Mouse (Mus musculus) liver, embryonic 13.5 days (tissue): ENCODE measurements around the gene Ptpn3. TPM values are rescaled to one million over a fixed set of nuclear protein-coding genes. Genes with fewer than 3 reads are reported as not detected.
A peak's percentile ranks its signal among the peaks of the same experiment; 100 is the strongest.

ENCODE experiments used
- ATAC-seq: fragments of 200-750 bp; cut with Nextera tagmentation; 2 replicates; pipeline ENCODE4 v1.8.0; 2017; ENCODE audit warnings: low read depth, mild to moderate bottlenecking, moderate number of reproducible peaks, moderate library complexity
- DNase-seq: peaks from one replicate; pipeline ENCODE4 v3.0.0; 2022
- H3K27ac ChIP-seq: fragments of 300-500 bp; sonication (generic); 2 replicates; pipeline ENCODE4 v1.5.1; 2015; ENCODE audit warnings: moderate library complexity, mild to moderate bottlenecking, inconsistent platforms
- H3K27me3 ChIP-seq: fragments of 300-500 bp; sonication (generic); 2 replicates; pipeline ENCODE4 v1.6.1; 2015; ENCODE audit warnings: mild to moderate bottlenecking, inconsistent platforms
- H3K36me3 ChIP-seq: fragments of 300-500 bp; sonication (generic); 2 replicates; pipeline ENCODE4 v1.6.1; 2015; ENCODE audit warnings: mild to moderate bottlenecking, inconsistent platforms
- H3K4me1 ChIP-seq: fragments of 300-500 bp; sonication (generic); replicated peaks from 2 replicates; pipeline ENCODE4 v1.6.1; 2015; ENCODE audit warnings: inconsistent platforms
- H3K4me2 ChIP-seq: fragments of 300-500 bp; sonication (generic); 2 replicates; pipeline ENCODE4 v1.6.1; 2015; ENCODE audit warnings: inconsistent platforms, mild to moderate bottlenecking, moderate library complexity
- H3K4me3 ChIP-seq: fragments of 300-500 bp; sonication (generic); replicated peaks from 2 replicates; pipeline ENCODE4 v1.5.1; 2015; ENCODE audit warnings: mild to moderate bottlenecking, inconsistent platforms
- H3K9ac ChIP-seq: fragments of 300-500 bp; sonication (generic); 2 replicates; pipeline ENCODE4 v1.6.1; 2015; ENCODE audit warnings: mild to moderate bottlenecking, inconsistent platforms
- H3K9me3 ChIP-seq: fragments of 300-500 bp; sonication (generic); replicated peaks from 2 replicates; pipeline ENCODE4 v1.6.1; 2016; ENCODE audit warnings: inconsistent platforms
- WGBS: fragments of 180-500 bp; shearing (Covaris S2); methylation state at CpG from one replicate; pipeline ENCODE4 v1.1.7; 2015; ENCODE audit not compliant: insufficient replicate concordance; 5-methylcytosine and 5-hydroxymethylcytosine counted together
- polyA plus RNA-seq: library from polyadenylated mRNA; unstranded; fragments of >200 nt; fragmentation: Nextera tagmentation; extraction: Ambion mirVana; gene quantifications from 2 replicates; pipeline ENCODE4 v1.2.1, GENCODE M21; 2015

Ptpn3 gene
- polyA plus RNA-seq, 1 experiment from 2014 or later, result 0.36 TPM

DNA sequence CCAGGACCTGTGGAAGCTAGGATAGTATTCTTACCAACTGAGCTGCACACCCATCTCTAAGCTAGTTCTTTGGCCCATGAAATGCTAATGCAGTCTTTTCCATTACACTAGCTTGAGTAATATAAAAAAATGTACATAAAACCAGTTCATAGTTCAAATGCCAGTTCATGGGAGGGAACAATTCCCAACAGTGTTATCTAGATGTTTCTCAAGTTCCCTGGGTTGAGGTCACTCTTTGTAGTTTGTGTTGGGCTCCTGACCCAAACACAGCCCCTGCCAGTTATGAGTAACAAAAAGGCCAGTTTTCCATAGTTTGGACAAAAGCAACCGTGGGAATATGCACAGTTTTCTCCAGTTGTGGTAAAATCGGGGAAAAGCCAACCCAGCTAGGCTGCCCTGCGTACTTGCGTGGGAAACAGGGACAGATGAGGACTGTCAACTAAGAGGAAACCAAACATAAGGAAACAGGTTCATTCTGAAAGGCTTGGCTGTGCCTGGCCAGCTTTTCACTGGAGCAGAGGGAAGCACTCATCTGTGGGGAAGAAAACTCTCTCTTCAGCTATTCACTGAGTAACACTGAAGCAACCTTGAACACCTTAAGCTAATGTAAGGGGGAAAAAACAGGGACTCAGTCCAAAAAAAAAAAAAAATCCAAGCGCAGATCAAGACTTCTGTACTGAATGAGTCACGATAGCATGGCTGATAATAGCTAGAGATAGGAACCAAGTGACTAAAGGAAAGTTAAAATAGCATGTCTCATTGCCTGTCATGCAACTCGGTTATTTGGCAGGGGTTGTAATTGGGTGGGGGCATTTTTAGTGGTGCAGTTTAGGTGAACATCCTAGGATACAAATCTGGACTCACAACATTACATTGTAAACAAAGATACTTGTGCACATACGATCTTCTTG is 10.9 kb upstream of the Ptpn3 start:
- Histone ChIP-seq H3K9me3 (no peaks in the 10 kb centered on the region), H3K4me1 (no peaks in the 10 kb centered on the region; the same call in 1 of the 2 replicates), H3K4me2 (no peak overlapping the region), H3K27ac (no peak overlapping the region), H3K4me3 (no peak overlapping the region), H3K27me3 (peaks cover 2% of the 10 kb centered on the region; the same call in 1 of the 2 replicates), H3K9ac (no peak overlapping the region), H3K36me3 (no peaks in the 10 kb centered on the region)
- DNase-seq, result no peak
- 49% methylated on average over 8 of the region's 8 CpGs for WGBS
- no peak for ATAC-seq

DNA sequence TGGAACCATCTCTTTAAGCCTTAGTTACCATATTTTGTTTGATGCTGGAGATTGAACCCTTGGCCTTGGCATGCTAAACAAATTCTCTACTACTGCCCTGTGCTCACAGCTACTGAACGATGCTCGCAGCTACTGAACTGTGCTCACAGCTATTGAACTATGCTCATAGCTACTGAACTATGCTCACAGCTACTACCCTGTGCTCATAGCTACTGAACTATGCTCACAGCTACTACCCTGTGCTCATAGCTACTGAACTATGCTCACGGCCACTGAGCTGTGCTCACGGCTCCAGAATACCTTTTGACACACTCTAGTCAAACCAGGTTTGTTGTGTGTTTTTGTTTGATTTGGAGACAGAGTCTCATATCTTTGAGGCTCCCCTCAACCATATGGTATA is 10.1 kb upstream of the Ptpn3 start:
- 64% methylated on average over 4 of the region's 4 CpGs for WGBS
- Histone ChIP-seq H3K36me3 (no peaks in the 10 kb centered on the region), H3K9me3 (no peaks in the 10 kb centered on the region), H3K27ac (no peak overlapping the region), H3K9ac (no peak overlapping the region), H3K4me1 (no peaks in the 10 kb centered on the region; the same call in 1 of the 2 replicates), H3K4me3 (no peak overlapping the region), H3K4me2 (no peak overlapping the region), H3K27me3 (peaks cover 2% of the 10 kb centered on the region; the same call in 1 of the 2 replicates)
- ATAC-seq (no peak), DNase-seq (no peak)

DNA sequence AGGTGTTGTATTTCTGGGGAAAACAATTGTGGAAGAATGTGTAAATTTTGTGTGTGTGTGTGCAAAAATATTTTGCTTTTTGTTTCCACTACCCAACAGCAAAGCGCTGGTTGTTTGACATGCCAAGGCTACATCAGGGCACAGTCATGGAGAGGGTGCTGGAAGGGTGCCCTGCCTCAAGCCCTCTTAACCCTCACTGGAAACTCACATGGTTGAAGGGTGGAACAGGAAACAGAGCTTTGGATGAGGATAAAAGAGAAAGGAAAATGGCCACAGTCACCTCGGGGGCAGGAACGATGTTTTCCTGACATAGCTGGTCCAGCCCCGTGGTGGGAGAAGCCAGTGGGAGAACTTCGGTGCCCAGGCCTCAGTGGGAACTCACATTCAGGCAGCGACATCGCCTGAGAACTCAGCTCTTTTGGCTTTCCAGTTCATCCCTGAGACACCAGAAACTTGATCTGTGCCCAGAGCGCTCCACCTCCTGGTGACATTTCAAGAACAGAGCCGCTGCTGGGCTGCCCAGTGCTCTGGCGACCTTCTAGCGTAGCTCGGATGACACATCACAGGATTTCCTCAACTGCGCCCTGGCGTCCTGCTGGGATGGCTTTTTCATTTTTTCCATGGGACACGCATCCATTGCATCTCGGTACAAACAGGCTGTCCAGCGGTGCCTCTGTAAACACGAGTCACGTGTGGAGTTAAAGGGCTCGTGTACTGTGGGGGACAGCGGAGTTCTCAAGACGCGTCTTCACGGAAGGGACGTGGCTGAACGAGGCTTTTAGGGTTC is 6.8 kb upstream of the Ptpn3 start:
- H3K36me3 ChIP-seq, result no peaks in the 10 kb centered on the region
- H3K4me2 ChIP-seq, result 0 out of 2 replicates have a peak overlapping the region, but pooled peaks have one; percentile 4
- ATAC-seq (no peak), DNase-seq (no peak)
- H3K4me1 ChIP-seq, result no peaks in the 10 kb centered on the region; the same call in 1 of the 2 replicates
- no peaks in the 10 kb centered on the region for H3K9me3 ChIP-seq
- peaks cover 2% of the 10 kb centered on the region; the same call in 1 of the 2 replicates for H3K27me3 ChIP-seq
- no peak overlapping the region for H3K4me3 ChIP-seq
- no peak overlapping the region for H3K27ac ChIP-seq
- H3K9ac ChIP-seq, result no peak overlapping the region
- WGBS, result 27% methylated on average over 26 of the region's 26 CpGs

DNA sequence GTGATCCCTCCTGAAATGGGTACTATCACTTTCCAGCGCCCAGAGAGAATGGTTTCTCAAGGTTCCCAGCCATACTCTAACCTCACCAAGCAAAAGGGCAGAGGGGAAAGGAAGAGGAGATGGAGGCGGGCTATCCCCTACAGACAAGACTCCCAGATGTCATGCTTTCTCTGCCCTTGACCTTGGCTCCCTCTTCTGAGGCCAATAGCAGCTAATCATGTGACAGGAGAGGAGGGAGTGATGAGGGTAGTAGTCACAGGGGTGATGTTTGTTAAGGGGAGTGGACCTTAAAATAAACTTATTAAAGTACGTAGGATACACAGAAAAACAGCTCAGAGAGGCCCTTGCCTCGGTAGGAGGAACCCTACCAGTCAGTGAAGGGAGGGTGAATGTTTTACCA is 6.1 kb upstream of the Ptpn3 start:
- no peaks in the 10 kb centered on the region for H3K36me3 ChIP-seq
- DNase-seq (no peak), ATAC-seq (no peak)
- H3K27me3 ChIP-seq, result peaks cover 5% of the 10 kb centered on the region
- H3K4me1 ChIP-seq, result no peaks in the 10 kb centered on the region; the same call in 1 of the 2 replicates
- no peak overlapping the region for H3K4me3 ChIP-seq
- no peaks in the 10 kb centered on the region for H3K9me3 ChIP-seq
- 53% methylated on average over 4 of the region's 4 CpGs for WGBS
- H3K27ac ChIP-seq, result no peak overlapping the region
- no peak overlapping the region for H3K9ac ChIP-seq
- H3K4me2 ChIP-seq, result no peak overlapping the region

DNA sequence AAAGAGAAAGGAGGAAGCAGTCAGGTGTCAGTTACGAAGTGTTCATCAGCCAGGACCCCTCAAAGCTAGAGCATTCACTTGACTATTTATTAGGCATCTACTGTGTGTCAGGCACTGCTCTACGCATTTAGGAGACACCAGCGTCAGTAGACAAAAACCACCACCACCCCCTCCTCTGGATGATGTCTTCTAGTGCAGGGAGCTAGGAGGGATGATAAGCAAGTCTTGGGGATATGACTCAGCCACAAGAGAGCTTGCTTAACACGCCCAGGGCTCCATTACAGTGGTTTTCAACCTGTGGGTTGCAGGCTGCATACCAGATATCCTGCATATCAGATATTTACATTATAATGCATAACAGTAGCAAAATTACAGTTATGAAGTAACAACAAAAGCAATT is 4.6 kb upstream of the Ptpn3 start:
- Histone ChIP-seq H3K27ac (no peak overlapping the region), H3K4me2 (no peak overlapping the region), H3K36me3 (no peaks in the 10 kb centered on the region), H3K27me3 (peaks cover 20% of the 10 kb centered on the region), H3K4me3 (no peak overlapping the region), H3K9ac (no peak overlapping the region), H3K4me1 (no peaks in the 10 kb centered on the region; the same call in 1 of the 2 replicates), H3K9me3 (no peaks in the 10 kb centered on the region)
- DNase-seq (no peak), ATAC-seq (no peak)
- 17% methylated on average over 4 of the region's 4 CpGs for WGBS

DNA sequence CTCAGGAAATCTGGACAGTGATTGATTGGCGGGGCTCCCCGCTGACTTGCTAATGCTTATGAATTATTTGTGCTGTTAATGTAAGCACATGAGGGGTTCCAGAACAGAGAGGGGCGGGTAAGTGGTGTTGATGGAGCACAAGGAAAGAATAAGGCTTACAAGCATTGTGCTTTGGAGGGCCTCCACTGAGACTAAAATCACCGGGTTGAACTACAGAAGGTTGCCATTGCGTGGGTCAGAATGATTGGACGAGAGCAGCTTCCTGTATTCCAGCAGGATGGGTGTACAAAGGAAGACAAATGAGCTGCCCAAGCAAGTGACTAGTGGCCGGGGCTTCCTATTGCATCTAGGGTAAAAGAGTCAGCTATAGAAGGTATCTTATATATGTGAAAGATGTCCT is 4.0 kb upstream of the Ptpn3 start:
- Histone ChIP-seq H3K4me2 (no peak overlapping the region), H3K9ac (no peak overlapping the region), H3K4me3 (no peak overlapping the region), H3K27ac (no peak overlapping the region), H3K36me3 (no peaks in the 10 kb centered on the region), H3K4me1 (peaks cover 4% of the 10 kb centered on the region), H3K27me3 (peaks cover 26% of the 10 kb centered on the region), H3K9me3 (no peaks in the 10 kb centered on the region)
- WGBS, result 52% methylated on average over 7 of the region's 7 CpGs
- no peak for ATAC-seq
- DNase-seq, result no peak

DNA sequence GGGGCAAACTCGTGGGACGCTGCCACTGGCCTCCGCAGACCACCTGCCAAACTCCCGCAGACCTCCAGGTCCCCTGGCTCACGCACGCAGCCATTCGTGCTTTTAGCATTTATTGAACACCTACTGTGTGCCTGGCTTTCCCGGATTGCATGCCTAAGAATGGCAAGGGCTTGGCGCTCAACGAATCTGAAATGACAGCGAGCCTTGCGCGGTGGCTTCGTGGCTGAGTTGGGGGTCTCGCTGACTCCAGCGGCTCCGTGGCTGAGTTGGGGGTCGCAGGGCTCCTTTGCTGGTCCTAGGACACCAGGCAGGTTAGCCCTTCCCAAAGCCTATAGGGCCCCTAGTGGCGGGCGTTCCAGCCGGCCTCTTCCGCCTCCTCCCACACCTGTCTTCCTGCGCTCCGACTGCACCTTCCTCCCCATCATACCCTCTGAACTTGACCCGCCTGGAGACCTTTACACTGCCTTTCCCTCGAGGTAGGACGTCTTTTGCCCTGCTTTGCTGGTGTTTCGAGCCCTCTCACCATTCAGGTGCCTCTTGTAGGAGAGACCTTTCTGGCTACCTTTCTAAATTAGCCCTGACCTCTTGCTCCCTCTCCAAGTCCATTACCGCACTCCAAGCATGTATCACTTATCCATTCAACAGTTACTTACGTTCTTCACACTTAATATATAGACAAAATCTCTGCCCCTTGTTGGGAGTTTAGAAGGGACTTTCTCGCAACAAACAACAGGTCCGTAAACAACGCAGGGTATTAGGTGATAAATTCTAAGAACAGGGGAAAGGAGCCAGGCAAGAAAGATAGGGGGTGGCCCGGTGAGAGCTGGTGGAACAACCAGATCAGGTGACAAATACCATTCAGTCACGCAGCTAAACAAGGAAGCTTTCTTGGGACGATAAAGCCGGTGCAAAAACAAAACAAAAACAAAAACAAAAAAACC is 898 bp downstream of the Ptpn3 start:
- DNase-seq (no peak), ATAC-seq (no peak)
- H3K9ac ChIP-seq, result 0 out of 2 replicates have a peak overlapping the region, but pooled peaks have one; percentile 61
- no peaks in the 10 kb centered on the region for H3K36me3 ChIP-seq
- WGBS, result under 1% methylated on average over 34 of the region's 37 CpGs
- no peaks in the 10 kb centered on the region for H3K9me3 ChIP-seq
- peak overlapping the region; percentile 77 for H3K4me2 ChIP-seq
- H3K27me3 ChIP-seq, result peaks cover 69% of the 10 kb centered on the region
- no peak overlapping the region for H3K27ac ChIP-seq
- peaks cover 13% of the 10 kb centered on the region for H3K4me1 ChIP-seq
- H3K4me3 ChIP-seq, result peak overlapping the region; percentile 63

DNA sequence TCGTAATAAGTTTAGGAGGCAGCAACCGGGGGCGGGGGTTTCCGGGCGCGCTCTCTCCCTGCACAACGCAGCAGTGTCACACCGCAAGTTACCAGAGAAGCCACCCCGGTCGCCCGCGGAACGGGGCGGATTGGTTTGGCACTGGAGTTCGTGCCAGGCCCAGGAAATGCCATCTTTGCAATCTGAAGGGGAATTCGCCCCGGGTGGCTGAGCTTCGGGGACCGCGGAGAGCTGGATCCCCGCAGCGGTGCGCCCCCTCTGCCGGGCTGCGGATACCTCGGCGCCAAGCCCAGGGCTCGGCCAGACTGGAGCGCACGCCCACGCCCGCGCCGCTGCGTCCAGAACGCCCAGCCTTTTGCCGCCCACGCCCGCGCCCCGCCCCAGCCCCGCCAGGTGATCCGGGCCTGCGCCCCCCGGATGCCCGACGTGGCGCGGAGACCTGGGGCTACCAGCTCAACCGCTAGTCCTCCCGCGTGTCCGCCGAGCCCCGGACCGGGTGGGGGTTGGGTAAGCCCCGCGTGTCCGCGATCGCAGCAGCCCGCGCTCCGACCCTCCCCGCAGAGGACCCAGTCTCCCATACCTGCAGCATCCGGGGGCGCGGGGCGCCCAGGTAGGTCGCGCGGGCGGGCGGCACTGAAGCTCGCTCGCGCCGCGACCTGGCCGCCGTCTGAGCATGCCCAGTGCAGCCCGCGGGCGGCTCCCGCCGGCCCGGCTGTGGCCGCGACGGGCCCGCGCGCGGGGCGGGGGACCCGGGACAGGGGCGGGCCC is 1.8 kb downstream of the Ptpn3 start:
- peaks cover 69% of the 10 kb centered on the region for H3K27me3 ChIP-seq
- no peak for DNase-seq
- H3K9ac ChIP-seq, result peak overlapping the region; percentile 61
- WGBS, result under 1% methylated on average over 88 of the region's 97 CpGs
- no peak; the same call in 1 of the 2 replicates for ATAC-seq
- peaks cover 20% of the 10 kb centered on the region for H3K4me1 ChIP-seq
- peak overlapping the region; percentile 77 for H3K4me2 ChIP-seq
- peak overlapping the region; percentile 63 for H3K4me3 ChIP-seq
- H3K36me3 ChIP-seq, result no peaks in the 10 kb centered on the region
- H3K9me3 ChIP-seq, result no peaks in the 10 kb centered on the region
- H3K27ac ChIP-seq, result no peak overlapping the region

DNA sequence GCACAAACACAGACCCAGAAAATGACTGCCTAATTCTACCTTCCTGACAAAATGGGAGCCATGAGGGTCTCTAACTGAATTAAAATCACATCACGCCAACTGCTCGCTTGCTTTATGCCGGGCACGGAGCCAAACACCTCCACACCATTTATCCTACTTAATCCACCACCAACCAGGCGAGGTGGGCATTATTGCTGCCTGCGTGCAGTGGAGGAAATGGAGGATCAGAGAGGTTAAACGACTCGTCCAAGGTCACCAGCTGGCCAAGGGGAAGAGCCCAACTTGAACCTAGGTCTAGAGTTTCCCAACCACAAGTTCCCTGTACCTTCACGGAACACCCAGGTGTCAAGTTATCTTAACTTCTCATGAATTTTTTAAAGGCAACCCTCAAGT is 2.3 kb downstream of the Ptpn3 start:
- WGBS, result 5% methylated on average over 9 of the region's 9 CpGs
- Histone ChIP-seq H3K4me3 (peak overlapping the region; percentile 63), H3K27me3 (peaks cover 69% of the 10 kb centered on the region), H3K36me3 (no peaks in the 10 kb centered on the region), H3K9ac (peak overlapping the region; percentile 61; the same call in 1 of the 2 replicates), H3K4me2 (peak overlapping the region; percentile 77), H3K27ac (no peak overlapping the region), H3K9me3 (no peaks in the 10 kb centered on the region), H3K4me1 (peaks cover 20% of the 10 kb centered on the region)
- DNase-seq (no peak), ATAC-seq (no peak)

DNA sequence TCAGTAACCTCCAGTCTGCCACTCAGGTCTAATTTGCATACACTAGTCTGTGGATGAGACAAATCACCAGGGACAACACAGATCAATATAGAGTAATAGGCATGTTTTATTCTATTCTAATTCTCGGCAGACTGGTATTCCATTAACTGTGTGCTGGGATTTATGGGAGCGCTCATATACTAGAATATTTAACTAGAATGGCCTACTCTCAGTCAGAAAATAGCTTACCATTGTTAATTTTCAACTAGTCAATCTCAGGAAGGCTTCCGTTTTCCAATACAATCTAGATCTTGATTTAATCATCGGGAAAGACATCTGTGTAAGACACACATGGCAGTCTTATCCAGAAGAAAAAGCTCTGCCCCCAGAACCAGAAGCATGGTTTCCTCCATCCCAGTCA is 3.5 kb downstream of the Ptpn3 start:
- Histone ChIP-seq H3K9me3 (no peaks in the 10 kb centered on the region), H3K27me3 (peaks cover 69% of the 10 kb centered on the region), H3K4me1 (peaks cover 20% of the 10 kb centered on the region), H3K4me2 (no peak overlapping the region), H3K27ac (no peak overlapping the region), H3K9ac (no peak overlapping the region), H3K36me3 (no peaks in the 10 kb centered on the region), H3K4me3 (no peak overlapping the region)
- DNase-seq (no peak), ATAC-seq (no peak)
- WGBS, result 55% methylated on average over 4 of the region's 4 CpGs
